Mouse (Mus musculus) layer of hippocampus, postnatal 14 days (tissue): ENCODE results near the gene Mis18bp1. TPM values are rescaled to one million over a fixed set of nuclear protein-coding genes. Genes with fewer than 3 reads are reported as not detected.
"Not testable (repeated sequence)": the region's sequence is repeated elsewhere in the genome, so short reads cannot be mapped to it uniquely, and the experiment has no call there.

Source experiments
- DNase-seq, 2 experiments: peaks; one replicate each; pipeline ENCODE4 v3.0.0; 2021 to 2022; ENCODE audit warnings: low spot score in 2 of 2, mixed read lengths in 1 of 2
- long read RNA-seq, 2 experiments: library from polyadenylated mRNA; stranded (forward); transcript quantifications; one replicate each; pipeline ENCODE4 v2.0.0; 2021
- total RNA-seq, 2 experiments: library from RNA; stranded (reverse); gene quantifications; 2 replicates each; pipeline ENCODE4 v1.2.3; 2021

Gene Mis18bp1
- 1 to 10 TPM; 1.1 to 1.2 TPM for total RNA-seq
- long read RNA-seq, experiment 1 = 0 reads
- long read RNA-seq, experiment 2, partial matches to known transcripts = 1 of 1 reads
- long read RNA-seq, experiment 2, other reads (novel, unspliced or antisense) = 0 of 1 reads

GRCm38 (mm10) chr12:65172021-65172951 is at the start of gene Mis18bp1:
Mis18bp1 (minus strand) TSS chr12:65172604.
- DNase-seq = peak; percentile 93 to 96

DNA sequence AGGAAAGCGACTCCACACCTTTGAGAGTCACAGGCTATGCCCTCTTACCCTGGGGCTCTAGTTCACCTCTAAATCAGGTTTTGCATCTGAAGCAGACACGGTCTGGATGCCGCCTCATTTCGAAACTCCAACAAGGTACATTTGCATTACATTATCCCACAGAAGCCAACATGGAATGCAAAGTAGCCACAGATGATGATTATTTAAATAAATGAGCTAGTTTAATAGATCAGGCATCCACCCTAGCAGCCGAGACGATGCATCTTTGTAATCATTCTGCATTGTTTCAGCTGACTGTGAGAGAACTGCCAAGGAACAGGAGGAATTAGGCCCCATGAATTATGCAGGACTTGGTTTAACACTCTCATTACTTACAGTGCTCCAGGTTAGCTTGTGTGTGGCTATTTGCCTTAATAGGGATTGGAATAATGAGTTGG is 44.0 kb upstream of the Mis18bp1 start:
- DNase-seq = peak in 1 of 2 experiments; percentile 10

DNA sequence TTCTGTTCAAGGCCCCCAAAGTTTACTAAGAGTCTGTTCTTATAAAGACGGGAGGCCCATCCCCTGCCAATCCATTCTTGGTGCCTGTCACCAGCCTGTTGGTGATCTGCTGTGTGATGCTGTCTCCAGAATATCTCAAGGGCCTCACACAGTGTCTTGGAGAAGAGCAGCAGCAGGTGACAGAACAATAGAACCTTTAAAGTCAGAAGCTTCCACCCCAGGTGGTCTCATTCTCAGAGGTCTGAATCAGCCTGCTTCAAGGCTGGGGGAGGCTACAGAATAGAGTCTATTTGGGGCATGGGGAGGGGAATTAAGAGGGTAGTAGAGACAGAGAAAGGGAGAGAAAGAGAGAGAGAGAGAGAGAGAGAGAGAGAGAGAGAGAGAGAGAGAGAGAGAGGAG is 34.0 kb upstream of the Mis18bp1 start:
- no peak for DNase-seq

GRCm38 (mm10) chr12:65201812-65202211 is 29.4 kb upstream of the Mis18bp1 start:
- no peak for DNase-seq

DNA sequence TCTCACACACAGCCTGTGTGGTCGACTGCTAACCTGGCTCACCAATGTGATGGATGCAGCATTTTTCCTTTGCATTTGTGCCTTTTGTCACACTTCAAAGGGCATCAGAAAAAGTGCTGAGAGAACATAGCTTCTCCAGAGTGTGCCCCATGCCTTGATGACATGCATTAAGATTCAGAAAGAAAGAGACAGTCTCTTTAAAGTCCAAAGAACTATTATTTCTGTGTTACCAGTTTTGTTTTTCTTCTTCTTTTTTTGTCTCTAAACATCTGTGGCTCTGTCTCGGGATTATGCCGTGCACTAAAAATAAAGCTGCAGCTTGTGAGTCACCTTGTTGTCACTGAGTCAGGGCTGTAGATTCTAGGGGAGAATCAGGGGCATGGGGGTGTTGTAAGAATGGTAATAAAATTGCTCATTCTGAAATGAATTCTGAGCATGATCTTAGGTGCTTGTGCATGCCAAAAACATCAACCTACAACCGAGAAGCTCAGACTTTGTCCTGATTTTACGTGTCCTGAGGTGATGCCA is 21.7 kb upstream of the Mis18bp1 start:
- DNase-seq = no peak

GRCm38 (mm10) chr12:65189213-65189612 is 16.8 kb upstream of the Mis18bp1 start:
- no peak for DNase-seq

DNA sequence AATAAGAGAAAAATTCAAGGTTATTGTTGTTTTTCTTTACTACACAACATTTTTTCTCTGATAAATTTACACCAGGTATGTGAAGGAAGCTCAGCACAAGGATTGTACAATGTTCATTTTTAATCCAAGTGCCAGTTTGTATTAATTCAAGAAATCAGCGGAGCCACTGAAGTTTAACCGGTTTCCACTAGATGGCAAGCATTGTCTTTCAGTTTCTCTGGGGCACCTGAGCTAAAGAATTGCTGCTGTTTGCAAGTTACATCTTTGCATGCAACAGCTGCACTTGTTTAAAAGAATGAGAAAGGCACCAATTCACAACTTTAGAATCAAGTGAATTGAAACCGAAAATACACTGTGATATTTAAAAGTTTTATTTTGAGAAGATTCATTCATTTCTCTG is 15.0 kb upstream of the Mis18bp1 start:
- DNase-seq = peak in 1 of 2 experiments; percentile 18

DNA sequence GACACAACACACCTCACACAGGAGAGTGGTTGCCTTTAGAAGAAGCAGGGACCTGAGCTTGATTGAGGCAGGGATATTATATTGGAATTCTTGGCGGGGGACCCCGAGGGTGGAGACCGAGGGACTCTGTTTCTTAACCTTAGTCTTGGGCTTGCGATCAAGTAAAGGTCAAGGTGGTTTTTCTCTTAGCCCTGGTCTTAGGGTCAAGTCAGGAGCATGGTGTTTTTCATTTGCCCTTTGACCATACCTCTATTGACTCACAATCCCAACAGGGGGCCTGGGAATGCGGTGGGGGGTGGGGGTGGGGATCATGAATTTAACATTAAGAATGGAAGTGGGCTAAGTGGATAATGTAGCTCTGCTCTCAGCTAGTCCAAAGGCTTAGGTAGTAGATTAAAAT is 1.3 kb upstream of the Mis18bp1 start:
- no peak for DNase-seq

DNA sequence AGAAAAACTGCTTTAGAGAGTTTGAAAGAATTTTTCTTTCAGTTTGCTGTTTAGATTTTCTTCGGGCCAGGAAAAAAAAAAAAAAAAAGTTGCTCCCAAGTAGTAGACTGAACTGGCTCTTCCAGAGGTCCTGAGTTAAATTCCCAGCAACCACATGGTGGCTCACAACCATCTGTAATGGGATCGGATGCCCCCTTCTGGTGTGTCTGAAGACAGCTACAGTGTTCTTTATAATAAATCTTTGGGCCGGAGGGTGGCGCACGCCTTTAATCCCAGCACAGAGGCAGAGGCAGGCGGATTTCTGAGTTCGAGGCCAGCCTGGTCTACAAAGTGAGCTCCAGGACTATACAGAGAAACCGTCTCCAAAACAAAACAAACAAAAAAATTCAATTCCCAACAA is 555 bp upstream of the Mis18bp1 start:
- DNase-seq = peak; percentile 46 to 55

DNA sequence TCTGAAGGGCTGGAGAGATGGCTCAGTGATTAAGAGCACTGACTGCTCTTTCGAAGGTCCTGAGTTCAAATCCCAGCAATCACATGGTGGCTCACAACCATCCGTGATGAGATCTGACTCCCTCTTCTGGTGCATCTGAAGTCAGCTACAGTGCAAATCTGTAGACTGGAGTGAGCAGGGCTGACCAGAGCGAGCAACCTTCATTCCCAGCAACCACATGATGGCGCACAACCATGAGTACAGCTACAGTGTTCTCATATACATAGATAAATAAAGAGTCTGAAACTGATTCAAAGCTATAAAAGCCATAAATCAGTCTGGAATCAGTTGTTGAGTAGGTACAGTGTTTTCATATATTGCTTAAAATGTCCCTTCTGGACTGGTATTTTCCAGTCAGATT is 36.3 kb downstream of the Mis18bp1 start:
- DNase-seq = not testable (repeated sequence)

DNA sequence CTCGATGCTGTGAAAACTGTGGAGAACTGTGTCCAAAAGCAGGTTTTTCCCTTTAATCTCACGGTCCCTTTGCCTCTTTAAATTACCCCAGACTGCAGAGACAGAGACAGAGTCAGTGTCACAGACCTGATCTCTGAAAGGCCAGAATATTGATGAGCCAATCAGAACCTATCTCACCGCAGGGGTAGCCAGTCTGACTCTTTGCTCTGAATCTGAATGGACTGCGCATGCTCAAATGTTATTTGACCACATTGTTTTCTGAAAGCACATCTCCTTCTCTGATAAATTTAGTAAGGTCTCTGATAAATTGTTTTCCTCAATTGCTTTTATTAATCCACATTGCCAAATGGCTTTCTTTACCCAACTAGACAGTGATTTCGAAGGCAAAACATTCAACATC is 53.0 kb downstream of the Mis18bp1 start:
- no peak for DNase-seq

DNA sequence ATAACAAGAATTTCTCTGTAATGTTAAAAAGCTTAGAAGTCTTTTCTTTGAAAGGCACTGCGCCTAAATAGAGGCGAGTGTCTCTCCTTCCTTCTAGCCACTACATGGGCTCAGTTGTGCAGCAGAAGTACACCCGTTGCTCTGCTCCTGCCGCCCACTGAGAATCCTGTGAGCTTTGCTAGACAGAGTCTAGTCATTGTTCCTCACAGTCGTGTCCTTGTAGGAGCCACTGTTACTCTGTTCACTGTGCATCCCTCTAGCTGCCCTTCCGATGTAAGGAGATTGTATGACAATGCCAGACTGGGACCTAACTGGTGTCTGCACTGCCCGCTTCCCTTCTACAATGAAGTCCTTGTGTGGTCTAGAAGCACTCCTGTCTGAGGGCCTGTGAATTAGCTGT is 53.4 kb downstream of the Mis18bp1 start:
- DNase-seq = peak in 1 of 2 experiments; percentile 15

DNA sequence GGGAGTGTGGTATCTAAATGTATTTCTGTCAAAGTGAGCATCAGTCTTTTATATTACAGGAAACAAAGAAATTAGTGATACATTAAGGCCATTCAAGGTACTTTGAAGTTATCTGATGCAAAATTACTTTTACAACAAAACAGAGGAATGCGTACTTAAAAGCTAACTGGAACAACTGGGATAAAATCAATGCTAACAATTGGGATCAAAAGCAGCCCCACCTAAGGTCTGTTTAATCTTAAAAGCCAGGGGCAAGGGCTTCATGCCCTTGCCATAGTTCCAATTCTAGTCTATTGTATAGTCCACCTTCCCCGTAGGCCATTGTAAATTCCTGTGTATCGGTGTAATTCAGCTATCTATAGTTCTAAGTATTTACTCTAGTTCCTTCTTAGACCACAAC is 57.4 kb downstream of the Mis18bp1 start:
- not testable (repeated sequence) for DNase-seq

GRCm38 (mm10) chr12:65113925-65114324 is 58.5 kb downstream of the Mis18bp1 start:
- DNase-seq = no peak

- no peak for DNase-seq
Measured at GRCm38 (mm10) chr12:65112811-65113210, 59.6 kb downstream of the Mis18bp1 start.

DNA sequence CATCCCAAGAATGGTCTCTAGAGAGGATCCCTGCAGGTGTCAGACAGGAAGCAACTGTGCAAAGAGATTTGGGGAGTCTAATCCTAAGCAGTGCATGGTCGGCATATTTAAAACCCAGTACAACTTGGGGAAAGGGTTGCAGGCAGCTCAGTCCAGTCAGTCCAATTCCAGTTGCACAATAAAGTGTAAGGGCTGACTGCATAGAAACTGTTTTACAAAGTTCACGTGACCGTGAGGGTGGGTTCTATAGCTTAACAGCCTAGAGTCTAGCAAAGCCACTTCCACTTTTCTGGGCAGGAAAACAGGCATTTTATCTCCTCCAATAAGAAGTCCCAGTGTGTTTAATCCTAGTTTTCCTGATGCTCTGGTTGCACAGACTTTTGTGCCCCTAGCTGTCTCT is 60.9 kb downstream of the Mis18bp1 start:
- DNase-seq = no peak

- DNase-seq = no peak
Measured at GRCm38 (mm10) chr12:65108746-65109145, 63.7 kb downstream of the Mis18bp1 start.

Other genes with a start within 250 kb of the Mis18bp1 start
- 10 to 100 TPM; 21.4 to 23.8 TPM for gene Klhl28, start 207.1 kb downstream of the Mis18bp1 start, total RNA-seq
- gene Togaram1, start 206.8 kb downstream of the Mis18bp1 start, total RNA-seq = 10 to 100 TPM; 37.7 to 38.0 TPM
- gene Prpf39, start 136.3 kb downstream of the Mis18bp1 start, total RNA-seq = 10 to 100 TPM; 38.0 to 44.1 TPM
- gene Fkbp3, start 98.6 kb downstream of the Mis18bp1 start, total RNA-seq = 100 to 1,000 TPM; 169 to 174 TPM
- 10 to 100 TPM; 10.3 to 10.6 TPM for gene Fancm, start 97.0 kb downstream of the Mis18bp1 start, total RNA-seq
- gene Wdr20rt, start 52.9 kb upstream of the Mis18bp1 start, total RNA-seq = not detected